Mouse (Mus musculus) layer of hippocampus, postnatal 25 days (tissue): Measurements from ENCODE around the gene Gm13124. TPM values are rescaled to one million over a fixed set of nuclear protein-coding genes. Genes with fewer than 3 reads are reported as not detected.
"Not testable (repeated sequence)": the region's sequence is repeated elsewhere in the genome, so short reads cannot be mapped to it uniquely, and the experiment has no call there.

Experiments
- DNase-seq, 2 experiments: peaks; one replicate each; pipeline ENCODE4 v3.0.0; 2022; ENCODE audit warnings: mixed read lengths in 2 of 2, low spot score in 1 of 2; ENCODE audit errors: extremely low spot score in 1 of 2
- total RNA-seq, 2 experiments: library from RNA; stranded (reverse); gene quantifications; 2 replicates each; pipeline ENCODE4 v1.2.3; 2021

Gene Gm13124
- not detected for total RNA-seq

GRCm38 (mm10) chr4:144565034-144565433 lies at the start of gene Gm13124:
Gene Gm13124, minus strand, starts transcription at chr4:144565134.
- DNase-seq = no peak

GRCm38 (mm10) chr4:144614586-144614985 lies 49.7 kb upstream of the Gm13124 start:
- no peak for DNase-seq

- no peak for DNase-seq
Observed at GRCm38 (mm10) chr4:144613407-144613806, 48.5 kb upstream of the Gm13124 start, which contains the start of gene Aadacl4. Gene Aadacl4, plus strand, starts transcription at chr4:144613707.

GRCm38 (mm10) chr4:144592790-144593189 lies 27.9 kb upstream of the Gm13124 start:
- no peak for DNase-seq

GRCm38 (mm10) chr4:144586207-144586606 lies 21.3 kb upstream of the Gm13124 start:
- DNase-seq = not testable (repeated sequence)

- no peak for DNase-seq
Observed at GRCm38 (mm10) chr4:144567752-144568151, 2.8 kb upstream of the Gm13124 start.

- DNase-seq = no peak
Observed at GRCm38 (mm10) chr4:144561205-144561604, 3.7 kb downstream of the Gm13124 start.

- DNase-seq = no peak
Observed at GRCm38 (mm10) chr4:144559792-144560191, 5.1 kb downstream of the Gm13124 start.

GRCm38 (mm10) chr4:144551156-144551555 lies 13.8 kb downstream of the Gm13124 start:
- DNase-seq = no peak

GRCm38 (mm10) chr4:144545339-144545738 lies 19.6 kb downstream of the Gm13124 start:
- DNase-seq = not testable (repeated sequence)

- DNase-seq = no peak
Observed at GRCm38 (mm10) chr4:144544689-144545088, 20.2 kb downstream of the Gm13124 start.

- no peak for DNase-seq
Observed at GRCm38 (mm10) chr4:144519522-144519921, 45.4 kb downstream of the Gm13124 start, which contains the start of gene 9430007A20Rik. Gene 9430007A20Rik, plus strand, starts transcription at chr4:144519822.

GRCm38 (mm10) chr4:144506518-144506917 lies 58.4 kb downstream of the Gm13124 start:
- DNase-seq = no peak

Other genes starting within 250 kb of the Gm13124 start
- not detected for gene Gm13128, start 234.9 kb downstream of the Gm13124 start, total RNA-seq
- gene Gm13119, start 207.2 kb downstream of the Gm13124 start, total RNA-seq = not detected
- gene Pramef20, start 187.2 kb downstream of the Gm13124 start, total RNA-seq = not detected
- not detected for gene Pramef12, start 156.7 kb downstream of the Gm13124 start, total RNA-seq
- gene 1700012P22Rik, start 126.4 kb downstream of the Gm13124 start, total RNA-seq = not detected
- gene Gm9944, start 111.8 kb downstream of the Gm13124 start, total RNA-seq = not detected
- not detected for gene Aadacl3, start 101.4 kb downstream of the Gm13124 start, total RNA-seq
- not detected for gene 9430007A20Rik, start 45.3 kb downstream of the Gm13124 start, total RNA-seq
- not detected for gene Aadacl4, start 48.6 kb upstream of the Gm13124 start, total RNA-seq
- gene Gm436, start 121.2 kb upstream of the Gm13124 start, total RNA-seq = not detected
- under 1 TPM in 1 of 2 experiments, not detected in 1; 0.34 TPM for gene Gm13178, start 156.3 kb upstream of the Gm13124 start, total RNA-seq
- gene Gm438, start 221.4 kb upstream of the Gm13124 start, total RNA-seq = not detected